Mouse (Mus musculus) forebrain, embryonic 13.5 days (tissue): ENCODE measurements around the gene Ogfod2. TPM values are rescaled to one million over a fixed set of nuclear protein-coding genes. Genes with fewer than 3 reads are reported as not detected.
A peak's percentile ranks its signal among the peaks of the same experiment; 100 is the strongest.

ENCODE experiments used
- ATAC-seq: fragments of 200-750 bp; cut with Nextera tagmentation; 2 replicates; pipeline ENCODE4 v1.8.0; 2017
- H3K27ac ChIP-seq: fragments of 300-500 bp; sonication (generic); 2 replicates; pipeline ENCODE4 v1.5.1; 2015; ENCODE audit warnings: inconsistent platforms, mild to moderate bottlenecking, moderate library complexity
- H3K27me3 ChIP-seq: fragments of 300-500 bp; sonication (generic); 2 replicates; pipeline ENCODE4 v1.6.1; 2015; ENCODE audit warnings: mild to moderate bottlenecking, inconsistent platforms
- H3K36me3 ChIP-seq: fragments of 300-500 bp; sonication (generic); 2 replicates; pipeline ENCODE4 v1.6.1; 2015; ENCODE audit warnings: mild to moderate bottlenecking, inconsistent platforms; ENCODE audit not compliant: poor library complexity, severe bottlenecking
- H3K4me1 ChIP-seq: fragments of 300-500 bp; sonication (generic); 2 replicates; pipeline ENCODE4 v1.6.1; 2015; ENCODE audit warnings: inconsistent platforms
- H3K4me2 ChIP-seq: fragments of 300-500 bp; sonication (generic); 2 replicates; pipeline ENCODE4 v1.6.1; 2015; ENCODE audit warnings: inconsistent platforms, mild to moderate bottlenecking, moderate library complexity
- H3K4me3 ChIP-seq: fragments of 300-500 bp; sonication (generic); 2 replicates; pipeline ENCODE4 v1.5.1; 2015; ENCODE audit warnings: mild to moderate bottlenecking, inconsistent platforms
- H3K9ac ChIP-seq: fragments of 300-500 bp; sonication (generic); 2 replicates; pipeline ENCODE4 v1.6.1; 2015; ENCODE audit warnings: mild to moderate bottlenecking, inconsistent platforms
- H3K9me3 ChIP-seq: fragments of 300-500 bp; sonication (generic); replicated peaks from 2 replicates; pipeline ENCODE4 v1.6.1; 2016; ENCODE audit warnings: inconsistent platforms
- WGBS: fragments of 180-500 bp; shearing (Covaris S2); methylation state at CpG from one replicate; pipeline ENCODE4 v1.1.7; 2015; 5-methylcytosine and 5-hydroxymethylcytosine counted together
- polyA plus RNA-seq: library from polyadenylated mRNA; unstranded; fragments of >200 nt; fragmentation: Nextera tagmentation; extraction: Ambion mirVana; gene quantifications from 2 replicates; pipeline ENCODE4 v1.2.1, GENCODE M21; 2015

Gene Ogfod2
- 23.5 and 24.3 TPM in 2 replicates for polyA plus RNA-seq

DNA sequence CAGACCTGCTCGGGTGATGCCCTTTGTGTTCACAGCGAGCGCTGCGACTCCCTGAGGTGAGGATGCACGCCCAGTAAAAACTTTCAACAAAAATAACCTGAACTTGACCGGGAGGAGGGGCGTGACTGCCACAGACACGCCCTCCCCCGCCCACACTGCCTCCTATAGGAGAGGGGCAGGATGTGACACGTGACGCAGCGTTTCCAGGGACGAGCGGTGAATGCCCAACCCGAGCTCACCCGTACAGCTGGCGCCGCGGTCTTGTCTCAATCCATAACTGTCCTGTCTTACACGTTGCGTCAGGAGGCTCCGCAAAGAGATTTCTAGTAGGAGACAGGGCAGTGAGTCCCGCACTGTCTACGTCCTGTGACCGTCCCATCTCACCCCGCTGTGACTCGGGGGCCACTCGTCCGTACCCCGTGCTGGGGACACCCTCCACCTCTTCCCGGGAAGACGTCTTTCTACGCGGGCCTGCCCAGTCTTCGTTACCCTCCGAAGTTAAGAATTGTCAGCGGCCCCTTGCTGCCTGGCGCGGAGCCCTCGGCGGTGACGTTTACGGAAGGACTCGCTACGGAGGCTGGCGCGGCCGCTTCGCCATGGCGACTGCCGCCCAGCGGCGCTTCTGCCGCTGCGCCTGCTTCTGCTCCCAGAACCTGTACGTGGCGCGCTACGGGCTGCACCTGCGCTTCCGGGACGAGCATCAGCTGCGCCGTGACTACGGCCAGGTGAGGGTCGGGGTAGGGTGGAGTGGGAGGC lies at the start of gene Ogfod2:
Gene Ogfod2, plus strand, starts transcription at position 556 of the 756 bp plus-strand sequence.
- WGBS, result under 1% methylated on average over 66 of the region's 66 CpGs
- peak; percentile 97 for ATAC-seq
- peak within 1 kb of the TSS; percentile 80 for H3K27ac ChIP-seq

DNA sequence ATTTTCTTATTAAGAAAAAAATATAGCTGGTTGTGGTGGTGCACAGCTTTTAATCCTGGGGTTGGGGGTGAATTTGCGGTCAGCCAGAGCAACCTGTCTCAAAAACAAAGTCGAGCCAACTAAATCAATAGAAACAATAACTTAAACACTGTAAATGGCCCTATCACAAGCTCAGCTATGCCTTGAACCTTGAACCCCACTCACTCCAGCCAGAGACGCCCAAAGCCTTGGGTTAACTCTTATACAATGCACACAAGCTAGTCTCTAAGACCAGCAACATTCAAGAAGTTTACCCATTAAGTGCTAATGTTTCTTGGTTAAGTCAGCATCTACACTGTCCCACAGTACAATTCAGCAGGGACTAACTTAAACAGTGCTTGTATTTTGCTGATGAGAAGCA lies 42.4 kb upstream of the Ogfod2 start:
- Histone ChIP-seq H3K9me3 (no peaks in the 10 kb centered on the region; the same call in 1 of the 2 replicates), H3K4me2 (no peak overlapping the region), H3K36me3 (no peaks in the 10 kb centered on the region), H3K4me3 (no peak overlapping the region), H3K4me1 (peaks cover 10% of the 10 kb centered on the region; the same call in 1 of the 2 replicates), H3K9ac (no peak overlapping the region), H3K27me3 (no peaks in the 10 kb centered on the region), H3K27ac (no peak overlapping the region)
- no peak for ATAC-seq
- WGBS, result 82% methylated on average over 3 of the region's 3 CpGs

More for the DNA sequence above, at the start of gene Ogfod2:
- no peaks in the 10 kb centered on the region for H3K27me3 ChIP-seq
- H3K36me3 ChIP-seq, result peaks cover 9% of the 10 kb centered on the region; the same call in 1 of the 2 replicates
- peak within 1 kb of the TSS; percentile 92 for H3K4me2 ChIP-seq
- H3K4me1 ChIP-seq, result peaks cover 32% of the 10 kb centered on the region
- H3K9me3 ChIP-seq, result no peaks in the 10 kb centered on the region
- peak within 1 kb of the TSS; percentile 79 for H3K9ac ChIP-seq
- peak within 1 kb of the TSS; percentile 93 for H3K4me3 ChIP-seq

DNA sequence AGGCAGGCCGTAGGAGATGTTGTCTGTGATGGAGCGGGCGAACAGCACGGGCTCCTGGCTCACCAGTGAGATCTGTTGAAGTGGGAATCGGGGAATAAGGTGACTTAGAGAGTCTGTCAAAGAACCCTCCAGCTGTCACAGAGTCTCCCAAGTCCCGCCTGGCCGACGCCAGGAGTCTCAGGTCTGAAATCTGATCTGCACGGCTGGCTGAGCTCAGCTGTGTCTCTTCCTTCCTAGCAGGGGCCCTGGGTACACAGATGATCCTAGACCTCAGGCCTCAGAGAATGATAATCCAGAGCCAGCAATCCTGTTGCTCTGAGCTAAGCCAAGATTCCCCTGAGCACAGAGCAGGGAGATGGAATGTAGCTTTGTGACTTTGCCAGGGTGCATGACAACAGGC lies 38.4 kb upstream of the Ogfod2 start:
- no peaks in the 10 kb centered on the region for H3K9me3 ChIP-seq
- H3K4me3 ChIP-seq, result no peak overlapping the region
- no peaks in the 10 kb centered on the region for H3K27me3 ChIP-seq
- 59% methylated on average over 9 of the region's 9 CpGs for WGBS
- no peak for ATAC-seq
- H3K36me3 ChIP-seq, result no peaks in the 10 kb centered on the region
- no peak overlapping the region for H3K4me2 ChIP-seq
- peak overlapping the region; percentile 14; the same call in 1 of the 2 replicates for H3K27ac ChIP-seq
- H3K4me1 ChIP-seq, result peaks cover 30% of the 10 kb centered on the region
- H3K9ac ChIP-seq, result peak overlapping the region; percentile 1; the same call in 1 of the 2 replicates

DNA sequence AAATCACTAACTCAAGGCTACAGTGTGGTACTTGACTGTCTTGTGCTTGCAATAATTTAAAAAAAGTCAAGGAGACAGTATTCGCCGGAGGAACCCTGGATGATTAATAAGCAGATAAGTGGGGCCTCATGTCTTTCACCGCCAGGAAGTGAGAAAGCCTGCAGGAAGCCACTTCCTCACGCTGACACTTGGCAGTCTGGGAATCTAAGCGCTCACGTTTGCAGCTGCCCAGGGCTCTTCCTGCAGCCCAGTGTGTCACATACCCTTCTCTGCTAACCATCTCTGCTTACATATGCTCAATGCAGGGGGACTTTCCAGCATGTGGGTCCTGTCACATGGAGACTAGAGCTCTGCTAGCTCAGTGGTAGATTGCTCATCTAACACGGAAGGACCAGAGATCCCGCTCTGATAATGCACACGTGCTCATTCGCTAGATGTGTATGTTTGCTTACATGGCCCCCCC lies 37.2 kb upstream of the Ogfod2 start:
- 73% methylated on average over 10 of the region's 10 CpGs for WGBS
- H3K4me1 ChIP-seq, result peaks cover 42% of the 10 kb centered on the region
- no peak overlapping the region for H3K4me3 ChIP-seq
- H3K9me3 ChIP-seq, result no peaks in the 10 kb centered on the region
- no peak overlapping the region for H3K9ac ChIP-seq
- no peak for ATAC-seq
- H3K27ac ChIP-seq, result no peak overlapping the region
- no peaks in the 10 kb centered on the region for H3K36me3 ChIP-seq
- H3K27me3 ChIP-seq, result no peaks in the 10 kb centered on the region
- no peak overlapping the region for H3K4me2 ChIP-seq

DNA sequence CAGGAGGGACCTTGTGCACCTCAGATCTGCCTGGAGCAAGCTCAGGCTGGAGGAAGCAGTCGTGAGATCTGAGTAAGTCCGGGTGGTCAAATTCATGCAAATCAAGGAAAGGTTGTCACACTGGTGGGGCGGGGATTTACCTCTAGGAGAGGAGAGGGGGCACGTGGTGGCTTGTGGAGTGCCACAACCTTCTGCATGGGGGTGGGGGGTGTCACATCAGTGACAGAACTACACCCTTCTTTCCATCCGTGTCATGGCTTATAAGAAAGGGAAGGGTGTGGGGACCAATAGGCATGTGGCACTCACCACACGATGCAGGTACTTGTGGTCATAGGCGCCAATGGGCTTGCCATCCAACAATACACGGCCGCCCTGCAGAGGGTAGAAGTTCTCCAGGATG lies 36.4 kb upstream of the Ogfod2 start:
- no peak overlapping the region for H3K27ac ChIP-seq
- no peaks in the 10 kb centered on the region for H3K9me3 ChIP-seq
- H3K4me2 ChIP-seq, result no peak overlapping the region
- no peak for ATAC-seq
- no peaks in the 10 kb centered on the region for H3K27me3 ChIP-seq
- H3K36me3 ChIP-seq, result no peaks in the 10 kb centered on the region
- 76% methylated on average over 9 of the region's 9 CpGs for WGBS
- no peak overlapping the region for H3K9ac ChIP-seq
- H3K4me3 ChIP-seq, result no peak overlapping the region
- peaks cover 47% of the 10 kb centered on the region for H3K4me1 ChIP-seq

DNA sequence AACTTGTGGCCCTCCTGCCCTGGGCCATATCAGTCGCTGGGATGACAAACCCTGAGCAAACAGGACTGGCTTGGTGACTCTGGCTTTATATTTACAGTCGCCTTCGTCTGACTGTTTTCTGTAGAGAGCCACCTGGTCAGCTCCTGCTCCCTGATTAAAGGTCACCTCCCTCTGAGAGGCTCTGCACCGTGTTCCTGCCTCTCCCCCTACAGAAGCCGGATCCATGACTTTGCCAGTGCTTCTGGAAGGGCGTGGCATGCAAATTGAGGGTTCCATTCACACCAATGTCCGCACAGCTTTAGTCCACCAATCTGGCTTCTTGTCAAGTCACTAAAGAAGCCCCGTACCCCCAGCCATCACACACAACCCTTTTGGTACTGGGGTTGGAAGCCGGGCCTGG lies 35.5 kb upstream of the Ogfod2 start:
- H3K4me3 ChIP-seq, result no peak overlapping the region
- no peaks in the 10 kb centered on the region for H3K9me3 ChIP-seq
- H3K36me3 ChIP-seq, result no peaks in the 10 kb centered on the region
- no peak for ATAC-seq
- peaks cover 47% of the 10 kb centered on the region for H3K4me1 ChIP-seq
- H3K27me3 ChIP-seq, result no peaks in the 10 kb centered on the region
- no peak overlapping the region for H3K9ac ChIP-seq
- 62% methylated on average over 9 of the region's 9 CpGs for WGBS
- H3K4me2 ChIP-seq, result no peak overlapping the region
- no peak overlapping the region for H3K27ac ChIP-seq

DNA sequence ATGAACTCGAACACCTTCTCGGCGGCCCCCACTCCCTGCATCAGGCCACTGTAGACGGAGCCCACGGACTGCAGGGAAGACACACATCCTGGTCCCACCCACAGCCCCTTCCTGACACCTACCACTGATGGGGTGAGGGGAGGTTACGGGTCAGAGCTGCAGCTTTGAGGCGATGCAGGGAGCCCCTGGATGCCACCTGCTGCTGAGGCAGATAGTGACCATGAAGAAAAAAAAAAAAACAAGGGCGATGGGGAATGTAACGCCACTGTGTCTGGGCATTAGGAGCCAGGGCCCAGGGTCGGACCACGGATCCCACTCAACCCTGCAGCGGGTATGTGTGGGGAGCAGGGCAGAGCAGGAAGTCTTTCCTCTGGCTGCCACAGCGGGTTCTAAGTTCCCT lies 34.9 kb upstream of the Ogfod2 start:
- Histone ChIP-seq H3K9me3 (no peaks in the 10 kb centered on the region), H3K9ac (no peak overlapping the region)

DNA sequence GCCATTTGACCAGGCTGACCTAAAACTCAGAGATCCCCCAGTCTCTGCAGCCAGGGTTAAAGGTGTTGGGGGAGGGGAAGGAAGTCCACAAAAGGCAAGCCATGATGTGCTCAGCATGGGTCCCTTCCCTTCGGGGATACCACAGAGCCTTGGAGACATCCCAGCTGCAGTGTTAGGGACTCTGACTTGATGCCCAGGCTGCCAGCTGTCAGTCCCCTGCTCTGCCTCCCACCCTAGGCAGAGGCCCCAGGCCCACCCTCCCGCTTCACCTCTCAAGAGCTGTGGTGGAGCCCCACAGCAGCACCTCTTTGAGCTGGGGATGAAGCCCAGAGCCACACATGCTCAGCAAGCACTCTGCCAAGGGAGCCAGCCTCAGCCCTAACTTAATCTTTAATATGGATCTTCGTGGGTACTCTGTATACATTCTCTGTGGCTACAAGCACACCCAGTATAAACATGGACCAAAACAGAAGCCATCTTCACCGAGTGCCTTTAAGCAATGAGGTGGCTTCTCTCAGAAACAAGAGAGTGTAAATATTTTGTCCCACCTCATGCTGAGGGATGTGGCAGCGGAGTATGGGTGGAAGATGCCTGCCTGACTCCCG lies 34.1 kb upstream of the Ogfod2 start:
- peaks cover 42% of the 10 kb centered on the region for H3K4me1 ChIP-seq
- no peaks in the 10 kb centered on the region for H3K9me3 ChIP-seq
- H3K4me2 ChIP-seq, result peak overlapping the region; percentile 47
- H3K4me3 ChIP-seq, result no peak overlapping the region
- peak overlapping the region; percentile 30; the same call in 1 of the 2 replicates for H3K9ac ChIP-seq
- no peaks in the 10 kb centered on the region for H3K27me3 ChIP-seq
- H3K27ac ChIP-seq, result peak overlapping the region; percentile 95
- no peaks in the 10 kb centered on the region for H3K36me3 ChIP-seq
- no peak for ATAC-seq
- 63% methylated on average over 6 of the region's 6 CpGs for WGBS

More for the DNA sequence above, 34.9 kb upstream of the Ogfod2 start:
- H3K4me1 ChIP-seq, result peaks cover 42% of the 10 kb centered on the region
- 89% methylated on average over 13 of the region's 13 CpGs for WGBS
- H3K36me3 ChIP-seq, result no peaks in the 10 kb centered on the region
- no peak overlapping the region; the same call in 1 of the 2 replicates for H3K4me2 ChIP-seq
- no peak overlapping the region for H3K27ac ChIP-seq
- no peaks in the 10 kb centered on the region for H3K27me3 ChIP-seq
- H3K4me3 ChIP-seq, result no peak overlapping the region
- no peak for ATAC-seq

DNA sequence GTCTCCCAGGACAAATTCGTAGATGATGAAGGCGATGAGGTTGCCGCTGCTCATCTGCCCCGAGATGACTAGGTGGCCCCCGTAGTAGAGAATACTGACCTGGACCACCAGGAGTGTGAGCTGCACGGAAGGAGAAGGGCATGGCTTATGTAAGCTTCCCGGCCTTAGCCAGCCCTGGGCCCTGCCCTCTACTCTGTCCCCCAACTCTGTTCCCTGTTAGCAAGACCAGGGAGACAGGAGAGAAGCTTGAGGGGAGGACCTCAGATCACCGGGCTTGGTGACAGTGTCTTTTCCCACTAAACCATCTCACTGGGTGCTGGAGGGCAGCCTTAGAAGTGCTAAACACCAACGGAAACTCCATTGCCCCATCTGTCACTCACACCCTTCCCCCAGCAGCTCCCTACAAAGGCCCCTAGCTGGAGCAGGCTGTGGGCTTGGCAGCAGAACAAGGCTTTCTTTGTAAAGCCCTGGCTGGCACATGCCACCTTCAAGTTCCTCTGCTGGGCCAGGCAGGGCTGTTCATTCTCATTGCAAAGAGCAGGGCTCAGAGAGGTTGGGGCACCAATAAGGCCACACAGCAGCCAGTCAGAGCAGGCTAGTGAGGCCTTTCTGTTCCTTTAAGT lies 33.2 kb upstream of the Ogfod2 start:
- peak overlapping the region; percentile 37; the same call in 1 of the 2 replicates for H3K9ac ChIP-seq

DNA sequence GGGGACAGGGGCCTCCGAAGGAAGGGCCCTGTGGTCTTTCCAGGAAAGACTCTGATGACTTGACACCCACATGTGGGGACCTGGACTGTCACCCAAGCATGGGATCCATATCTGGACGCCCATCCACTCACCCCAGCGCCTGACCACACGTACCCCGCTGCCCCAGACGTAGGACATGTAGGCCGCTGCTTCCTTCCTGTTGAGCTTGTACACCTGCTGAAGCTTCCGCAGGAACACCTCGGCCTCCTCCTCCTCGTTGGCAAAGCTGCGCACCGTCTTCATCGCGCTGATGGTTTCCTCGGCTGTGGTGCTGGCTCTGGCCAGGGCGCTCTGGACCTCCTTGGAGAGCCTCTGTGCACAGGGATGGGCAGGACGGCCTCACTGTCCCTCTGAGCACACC lies 32.2 kb upstream of the Ogfod2 start:
- H3K4me2 ChIP-seq, result no peak overlapping the region
- no peak for ATAC-seq
- 93% methylated on average over 17 of the region's 17 CpGs for WGBS
- H3K36me3 ChIP-seq, result no peaks in the 10 kb centered on the region
- H3K9ac ChIP-seq, result peak overlapping the region; percentile 46; the same call in 1 of the 2 replicates
- H3K9me3 ChIP-seq, result no peaks in the 10 kb centered on the region
- H3K27ac ChIP-seq, result peak overlapping the region; percentile 95
- H3K4me1 ChIP-seq, result peaks cover 37% of the 10 kb centered on the region
- H3K4me3 ChIP-seq, result no peak overlapping the region
- H3K27me3 ChIP-seq, result no peaks in the 10 kb centered on the region

More for the DNA sequence above, 33.2 kb upstream of the Ogfod2 start:
- no peaks in the 10 kb centered on the region for H3K27me3 ChIP-seq
- ATAC-seq, result peak; percentile 91
- H3K27ac ChIP-seq, result peak overlapping the region; percentile 95
- H3K36me3 ChIP-seq, result no peaks in the 10 kb centered on the region
- 0 out of 2 replicates have a peak overlapping the region, but pooled peaks have one; percentile 7 for H3K4me3 ChIP-seq
- WGBS, result 50% methylated on average over 9 of the region's 9 CpGs
- no peaks in the 10 kb centered on the region for H3K9me3 ChIP-seq
- H3K4me1 ChIP-seq, result peaks cover 37% of the 10 kb centered on the region
- H3K4me2 ChIP-seq, result peak overlapping the region; percentile 47

DNA sequence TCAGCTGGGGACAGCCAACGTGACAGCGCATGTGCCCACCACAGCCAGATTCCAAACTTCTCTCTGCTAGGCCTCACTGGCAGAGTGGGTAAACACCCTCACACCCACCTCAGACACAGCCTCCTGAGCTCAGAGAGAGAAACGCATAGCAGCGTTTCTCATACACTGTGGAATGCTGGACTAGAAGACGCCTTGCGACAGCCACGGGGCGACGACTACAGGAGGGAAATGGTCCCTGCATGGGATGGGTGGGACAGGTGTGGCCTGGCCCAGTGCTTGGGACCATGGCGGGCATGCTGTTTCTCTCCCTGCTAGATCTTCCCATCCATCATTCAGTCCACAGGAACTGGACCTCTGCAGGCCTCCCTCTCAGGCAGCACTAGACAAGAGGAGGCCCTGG lies 29.6 kb upstream of the Ogfod2 start:
- Histone ChIP-seq H3K27ac (no peak overlapping the region), H3K4me2 (no peak overlapping the region), H3K36me3 (no peaks in the 10 kb centered on the region), H3K4me1 (peaks cover 30% of the 10 kb centered on the region), H3K9ac (no peak overlapping the region), H3K4me3 (no peak overlapping the region), H3K9me3 (no peaks in the 10 kb centered on the region), H3K27me3 (no peaks in the 10 kb centered on the region)
- 91% methylated on average over 10 of the region's 10 CpGs for WGBS
- no peak for ATAC-seq
